Mouse (Mus musculus): ENCODE results near the gene Acp6. TPM values are rescaled to one million over a fixed set of nuclear protein-coding genes. Genes with fewer than 3 reads are reported as not detected.

The Acp6 gene
- polyA plus RNA-seq (2014; fragmentation: Illumina TruSeq; extraction: RNeasy Lipid Tissue Mini Kit (QIAGEN cat#74804); ENCODE audit: low read depth, low replicate concordance): 43.2 TPM

GRCm38 (mm10) chr3:97158611-97159508 lies at the start of gene Acp6:
Gene Acp6 (plus strand): TSS chr3:97158777.

Other genes starting within 250 kb of the Acp6 start
- not detected for gene Gja8, start 232.8 kb upstream of the Acp6 start, polyA plus RNA-seq (2014; fragmentation: Illumina TruSeq; extraction: RNeasy Lipid Tissue Mini Kit (QIAGEN cat#74804); ENCODE audit: low read depth, low replicate concordance)
- gene Bcl9, start 139.1 kb downstream of the Acp6 start, polyA plus RNA-seq (2014; fragmentation: Illumina TruSeq; extraction: RNeasy Lipid Tissue Mini Kit (QIAGEN cat#74804); ENCODE audit: low read depth, low replicate concordance): 13.9 TPM